Mouse (Mus musculus) MEL (cell line): ENCODE measurements around the gene Prodh2.

Experiments
- E2F4 ChIP-seq: IDR thresholded peaks from 2 replicates; pipeline ENCODE4 v1.6.1; 2011; ENCODE audit warnings: low read depth, low read length, improper control_type of control experiment, borderline replicate concordance
- POLR2A ChIP-seq, 2 experiments: IDR thresholded peaks; 2 replicates each; pipeline ENCODE4 v1.6.1; 2011 to 2012; ENCODE audit warnings: low read length in 2 of 2, mild to moderate bottlenecking in 2 of 2, control low read depth in 1 of 2, improper control_type of control experiment in 1 of 2, low read depth in 1 of 2, moderate library complexity in 1 of 2; ENCODE audit not compliant: control insufficient read depth in 1 of 2, insufficient read depth in 1 of 2, poor library complexity in 1 of 2
- POLR2AphosphoS2 ChIP-seq: IDR thresholded peaks from 2 replicates; pipeline ENCODE4 v1.6.1; 2011; ENCODE audit warnings: low read length, improper control_type of control experiment
- RCOR1 ChIP-seq: IDR thresholded peaks from 2 replicates; pipeline ENCODE4 v1.6.1; 2012; ENCODE audit warnings: low read depth, mild to moderate bottlenecking, inconsistent platforms, low read length, improper control_type of control experiment
- TCF12 ChIP-seq: IDR thresholded peaks from 2 replicates; pipeline ENCODE4 v1.6.1; 2014; ENCODE audit warnings: low read depth, mild to moderate bottlenecking, inconsistent platforms, low read length, improper control_type of control experiment, moderate library complexity

GRCm38 (mm10) chr7:30559443-30559954 is 66.1 kb downstream of the Prodh2 start, which contains the start of gene Lin37:
- peak; percentile 60 to 78; a peak in 2 of 4 replicates for TF ChIP-seq POLR2A (IDR thresholded peaks at IDR 0.05; ENCODE audit: control insufficient read depth in 1 of 2, insufficient read depth in 1 of 2, low read depth in 1 of 2, low read length in 2 of 2, poor library complexity in 1 of 2)
- peak; percentile 50 for TF ChIP-seq TCF12
- TF ChIP-seq POLR2AphosphoS2, result peak; percentile 50; the same call in 1 of the 2 replicates
- TF ChIP-seq E2F4, result no peak
- TF ChIP-seq RCOR1, result no peak
